Mouse (Mus musculus): Measurements from ENCODE around the gene Mms19.

The Mms19 gene

GRCm38 (mm10) chr19:41980819-41981594 is at the start of gene Mms19:
Gene Mms19, minus strand, starts transcription at chr19:41981157.
- peak; percentile 100 for DNase-seq

DNA sequence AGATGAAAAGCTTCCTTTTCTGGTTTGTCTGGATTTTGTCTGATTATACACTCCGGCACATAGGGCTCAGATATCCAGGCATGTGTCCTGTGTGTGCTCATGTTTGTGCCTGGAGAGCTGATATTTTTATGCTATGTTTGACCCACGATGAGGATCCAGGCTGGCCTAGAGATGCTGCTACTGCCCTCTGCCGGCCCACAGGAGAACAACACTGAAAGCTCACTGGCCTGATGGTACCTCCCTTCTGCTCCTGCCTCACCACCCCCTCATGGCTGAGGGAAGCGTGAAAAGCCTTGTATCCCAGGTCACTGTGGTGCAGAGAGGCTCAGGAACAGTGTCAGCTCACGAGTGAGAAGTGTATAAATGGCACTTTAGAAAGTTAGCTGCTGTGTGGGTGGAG is 45.2 kb upstream of the Mms19 start:
- peak; percentile 98 for DNase-seq

DNA sequence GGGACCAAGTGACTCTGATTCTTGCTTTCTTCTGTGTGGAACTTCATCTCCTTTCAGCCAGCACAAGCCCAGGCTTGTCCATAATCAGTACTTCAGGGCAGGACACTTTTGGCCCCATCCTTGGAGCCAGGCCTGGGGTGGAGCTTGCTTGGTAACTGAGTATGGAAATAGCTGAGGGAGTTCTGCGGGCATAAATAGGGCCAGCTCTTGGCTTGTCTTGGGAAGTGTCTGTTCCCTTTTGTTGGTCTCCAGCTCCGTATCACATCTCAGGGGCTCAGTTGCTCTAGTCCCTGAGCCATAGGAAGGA is 41.5 kb upstream of the Mms19 start:
- DNase-seq, result peak; percentile 91

- DNase-seq, result peak; percentile 96
Observed at GRCm38 (mm10) chr19:42021681-42022541, 41.0 kb upstream of the Mms19 start.

- peak; percentile 92 for DNase-seq
Observed at GRCm38 (mm10) chr19:42019011-42019522, 38.1 kb upstream of the Mms19 start.

DNA sequence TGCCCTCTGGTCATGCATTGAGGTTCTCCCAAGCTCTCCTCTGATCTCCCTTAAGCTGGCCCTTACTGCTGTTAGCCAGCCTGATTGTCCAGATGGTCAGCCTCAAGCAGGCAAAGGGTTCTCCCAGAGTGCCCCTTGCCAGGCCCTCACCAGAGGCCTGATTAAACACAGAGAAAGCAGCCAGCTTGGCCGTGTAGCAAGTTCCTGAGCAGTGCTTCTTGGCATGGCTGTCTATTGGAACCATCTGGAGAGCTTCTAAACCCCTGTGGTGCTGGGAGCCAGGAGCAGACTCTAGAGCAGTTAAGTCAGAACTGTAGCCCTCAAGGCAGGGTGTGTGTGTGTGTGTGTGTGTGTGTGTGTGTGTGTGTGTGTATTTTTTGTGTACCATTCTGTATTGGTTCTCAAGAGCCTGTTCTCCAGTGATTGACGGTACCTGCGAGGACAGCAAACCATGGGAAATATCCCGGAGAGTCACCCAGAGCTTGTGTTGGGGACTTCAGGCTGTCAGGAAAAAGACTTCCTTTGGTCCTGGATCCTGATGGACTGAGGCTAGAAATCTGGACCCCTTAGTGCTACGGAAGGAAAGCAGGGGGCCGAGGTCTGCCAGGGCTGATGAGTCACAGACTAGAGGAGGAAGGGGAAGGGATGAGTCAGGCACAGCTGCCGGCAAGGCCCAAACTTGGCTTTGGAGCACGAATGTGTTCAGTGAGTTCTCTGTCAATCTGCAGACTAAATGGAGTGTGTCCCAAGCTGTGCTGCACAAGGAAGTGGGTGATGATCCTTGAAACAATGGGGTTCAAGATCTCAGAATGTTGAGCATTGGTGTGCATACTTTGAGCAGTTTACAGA is 36.7 kb upstream of the Mms19 start:
- peak; percentile 99 for DNase-seq

GRCm38 (mm10) chr19:42016840-42017239 is 35.9 kb upstream of the Mms19 start:
- DNase-seq, result peak; percentile 98

DNA sequence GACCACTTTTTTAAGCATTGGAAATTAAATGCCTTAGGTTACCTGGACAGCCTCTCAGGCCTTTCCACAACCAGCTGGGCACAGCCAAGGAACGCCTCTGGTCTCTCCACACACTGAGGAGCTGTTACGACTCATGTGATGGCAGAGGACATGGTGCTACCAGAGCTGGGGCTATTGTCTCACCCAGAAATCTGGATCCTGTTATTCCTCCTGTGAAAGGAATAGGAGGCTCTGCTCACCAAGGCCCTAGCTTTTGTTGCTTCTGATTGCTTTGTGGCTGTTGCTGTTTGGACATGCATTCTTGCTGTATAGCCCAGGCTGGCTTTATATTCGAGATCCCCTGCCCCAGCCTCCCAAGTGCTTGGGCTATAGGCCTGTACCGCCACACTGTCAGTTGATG is 35.3 kb upstream of the Mms19 start:
- no peak for DNase-seq

- DNase-seq, result no peak
Observed at GRCm38 (mm10) chr19:42015001-42015400, 34.0 kb upstream of the Mms19 start.

DNA sequence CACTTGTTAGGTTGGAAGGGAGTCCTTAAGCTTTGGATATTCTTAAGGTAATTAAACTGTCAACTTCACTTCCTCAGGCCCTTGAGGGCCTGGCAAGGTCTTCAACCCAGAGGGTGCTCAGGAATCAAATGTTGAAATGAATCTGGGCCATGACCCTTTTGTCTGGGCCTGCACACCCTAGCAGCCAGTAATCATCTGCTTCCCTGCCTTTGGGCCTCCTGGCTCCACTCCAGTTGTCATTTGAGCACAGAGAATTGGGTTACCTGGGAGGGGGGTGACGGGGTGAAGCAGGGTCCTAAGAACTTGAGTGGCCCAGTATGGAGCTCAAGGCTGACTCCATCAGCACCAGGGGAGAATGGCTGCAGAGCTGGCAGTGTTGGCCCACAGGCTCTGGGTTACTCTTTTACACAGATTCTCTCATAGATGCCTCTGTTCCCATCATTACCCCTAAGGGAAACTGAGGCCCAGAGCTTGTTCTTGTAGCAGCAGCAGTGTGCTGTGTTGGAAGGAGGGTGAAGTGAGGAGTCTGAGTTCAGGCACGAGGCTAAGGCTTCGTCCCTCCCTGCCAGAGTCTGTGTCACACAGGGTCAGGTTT is 33.4 kb upstream of the Mms19 start:
- DNase-seq, result peak; percentile 93

DNA sequence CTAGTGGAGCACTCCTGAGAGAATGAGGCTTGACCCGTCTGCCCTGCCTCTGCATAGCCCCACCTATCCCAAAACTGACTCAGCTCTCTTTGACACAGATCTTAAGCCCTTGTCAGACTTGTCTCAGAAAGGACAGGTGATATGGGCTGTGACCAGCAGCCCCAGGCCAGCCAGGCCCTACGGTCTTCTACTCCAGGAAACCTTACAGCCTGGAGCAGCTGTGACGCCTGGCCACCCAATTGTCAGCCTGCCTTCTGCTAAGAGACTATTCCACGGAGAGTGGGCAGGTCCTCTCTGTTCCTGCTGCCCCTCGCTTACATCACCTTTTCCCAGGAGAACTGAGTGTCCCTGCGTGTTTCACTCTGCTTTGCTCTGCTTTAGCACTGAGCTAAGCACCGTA is 30.2 kb upstream of the Mms19 start:
- DNase-seq, result peak; percentile 92

GRCm38 (mm10) chr19:42010436-42010835 is 29.5 kb upstream of the Mms19 start:
- no peak for DNase-seq

DNA sequence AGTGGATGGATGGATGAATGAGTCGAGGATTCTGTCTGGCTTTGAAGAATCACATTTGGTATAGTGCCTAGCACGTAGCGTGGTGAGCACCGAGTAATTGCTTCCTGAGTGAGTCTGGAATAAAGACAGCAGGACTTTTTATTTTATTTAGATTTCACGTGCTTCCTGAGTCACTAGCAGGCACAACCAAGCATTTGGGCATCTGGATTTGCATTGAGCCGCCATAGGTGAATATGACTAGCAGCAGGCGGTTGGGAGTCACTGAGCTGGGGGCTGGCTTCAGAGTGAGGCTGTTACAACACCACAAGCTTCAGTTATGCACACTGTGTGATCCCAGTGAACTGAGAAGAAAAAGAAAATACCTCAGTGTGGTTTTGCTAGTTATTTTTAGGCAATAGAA is 28.1 kb upstream of the Mms19 start:
- DNase-seq, result no peak

DNA sequence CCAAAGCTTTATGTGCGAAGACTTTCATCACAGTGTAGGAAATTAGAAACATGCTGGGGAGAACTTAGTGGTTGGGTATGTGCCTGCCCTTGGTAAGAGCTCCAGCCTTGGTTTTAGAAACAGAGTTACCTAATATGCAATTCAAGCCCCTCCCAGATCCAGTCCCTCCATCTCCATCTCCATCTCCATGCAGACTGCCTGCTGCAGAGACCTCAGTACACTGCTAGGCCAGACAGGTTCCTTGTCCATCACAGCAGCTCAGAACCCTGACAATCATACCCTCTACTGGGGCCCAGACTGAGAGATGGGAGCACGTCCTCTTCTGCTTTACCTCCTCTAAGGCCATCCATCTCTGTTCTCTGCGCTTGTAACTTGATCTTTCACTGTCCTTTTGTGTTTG is 27.6 kb upstream of the Mms19 start:
- no peak for DNase-seq

- no peak for DNase-seq
Observed at GRCm38 (mm10) chr19:42006568-42006967, 25.6 kb upstream of the Mms19 start.

DNA sequence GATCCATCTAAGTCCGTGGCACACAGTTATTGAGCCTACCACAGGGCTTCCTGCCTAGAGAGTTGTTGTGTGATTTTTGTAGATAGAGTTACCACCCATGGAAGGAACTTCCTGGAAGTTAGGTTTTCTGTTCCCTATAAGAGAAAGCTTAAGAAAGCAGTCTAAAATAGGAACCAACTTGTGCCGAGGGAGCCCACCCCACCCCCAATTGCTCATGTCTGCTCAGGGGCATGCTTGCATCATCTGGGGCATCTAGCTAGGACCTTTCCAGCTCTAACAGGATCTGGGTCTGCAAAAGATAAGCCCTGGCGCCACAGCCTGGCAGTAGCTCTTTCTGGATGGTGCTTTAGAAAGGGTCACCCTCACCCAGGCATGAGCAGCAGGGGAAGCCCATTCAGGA is 24.7 kb upstream of the Mms19 start:
- DNase-seq, result peak; percentile 97

DNA sequence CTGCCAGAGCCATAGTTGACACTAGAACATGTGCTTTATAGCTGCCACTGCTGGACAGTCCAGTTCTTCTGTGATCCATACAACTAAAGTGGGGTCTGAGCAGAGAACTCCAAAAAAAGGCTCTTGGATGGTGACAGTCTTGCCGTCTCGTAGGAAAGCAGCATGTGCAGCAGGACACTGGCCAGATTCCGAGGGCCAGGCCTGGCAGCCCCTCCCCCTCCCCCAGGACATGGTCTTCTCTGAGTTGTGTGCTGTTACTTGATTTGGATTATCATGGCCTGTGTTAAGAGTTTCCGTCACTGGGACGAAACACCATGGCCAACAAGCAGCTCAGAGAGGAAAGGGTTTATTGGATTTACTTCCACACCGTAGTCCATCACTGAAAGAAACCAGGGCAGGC is 23.3 kb upstream of the Mms19 start:
- no peak for DNase-seq

GRCm38 (mm10) chr19:42001253-42001980 is 20.5 kb upstream of the Mms19 start:
- no peak for DNase-seq

- peak; percentile 97 for DNase-seq
Observed at GRCm38 (mm10) chr19:42000446-42000958, 19.5 kb upstream of the Mms19 start.

- DNase-seq, result peak; percentile 97
Observed at GRCm38 (mm10) chr19:41999688-42000283, 18.8 kb upstream of the Mms19 start.

All from heart, adult 11 months (tissue).